Mouse (Mus musculus): ENCODE measurements at regions not wholly inside any gene's neighbourhood (a gene's known extent, or its start where the extent isn't known, plus 50 kb on each side); places are given as distances from the start of the nearest gene placed in this dataset.
"Not testable (repeated sequence)": the region's sequence is repeated elsewhere in the genome, so short reads cannot be mapped to it uniquely, and the experiment has no call there.

- no peak for TF ChIP-seq POLR2A (IDR thresholded peaks at IDR 0.05; ENCODE audit: insufficient read depth, low read depth, low read length)
- TF ChIP-seq CTCF (IDR thresholded peaks at IDR 0.05; ENCODE audit: insufficient read depth, low read depth, low read length): no peak
- Histone ChIP-seq H3K4me1 (ENCODE audit: control insufficient read depth, insufficient read depth, low read length) (no peaks in the 10 kb centered on the region), H3K4me3 (ENCODE audit: insufficient read depth, low read depth, low read length) (no peak overlapping the region), H3K27ac (ENCODE audit: insufficient read depth, low read depth, low read length) (no peak overlapping the region)
- 89% methylated on average over 5 of the region's 5 CpGs for WGBS
These were observed 233.7 kb upstream of the Lrfn2 start for GRCm38 (mm10) chr17:48698456-48698855.

- no peaks in the 10 kb centered on the region for H3K4me1 ChIP-seq (ENCODE audit: control insufficient read depth, insufficient read depth, low read length)
- TF ChIP-seq CTCF (IDR thresholded peaks at IDR 0.05; ENCODE audit: insufficient read depth, low read depth, low read length) (no peak), POLR2A (IDR thresholded peaks at IDR 0.05; ENCODE audit: insufficient read depth, low read depth, low read length) (no peak)
- WGBS: 31% methylated on average over 10 of the region's 10 CpGs
- H3K27ac ChIP-seq (ENCODE audit: insufficient read depth, low read depth, low read length): no peak overlapping the region
- no peak overlapping the region for H3K4me3 ChIP-seq (ENCODE audit: insufficient read depth, low read depth, low read length)
These were observed 231.6 kb upstream of the Lrfn2 start for GRCm38 (mm10) chr17:48700591-48700990.

GRCm38 (mm10) chr17:48720506-48720905 lies 211.7 kb upstream of the Lrfn2 start:
- no peak overlapping the region for H3K4me3 ChIP-seq (ENCODE audit: insufficient read depth, low read depth, low read length)
- peaks cover 3% of the 10 kb centered on the region; the same call in 1 of the 2 replicates for H3K4me1 ChIP-seq (ENCODE audit: control insufficient read depth, insufficient read depth, low read length)
- 87% methylated on average over 4 of the region's 4 CpGs for WGBS
- no peak overlapping the region for H3K27ac ChIP-seq (ENCODE audit: insufficient read depth, low read depth, low read length)
- no peak for TF ChIP-seq CTCF (IDR thresholded peaks at IDR 0.05; ENCODE audit: insufficient read depth, low read depth, low read length)
- TF ChIP-seq POLR2A (IDR thresholded peaks at IDR 0.05; ENCODE audit: insufficient read depth, low read depth, low read length): no peak

GRCm38 (mm10) chr17:48723286-48723685 lies 208.9 kb upstream of the Lrfn2 start:
- peaks cover 3% of the 10 kb centered on the region; the same call in 1 of the 2 replicates for H3K4me1 ChIP-seq (ENCODE audit: control insufficient read depth, insufficient read depth, low read length)
- TF ChIP-seq CTCF (IDR thresholded peaks at IDR 0.05; ENCODE audit: insufficient read depth, low read depth, low read length) (no peak), POLR2A (IDR thresholded peaks at IDR 0.05; ENCODE audit: insufficient read depth, low read depth, low read length) (no peak)

GRCm38 (mm10) chr17:48724513-48725112 lies 207.6 kb upstream of the Lrfn2 start:
- Histone ChIP-seq H3K4me3 (ENCODE audit: insufficient read depth, low read depth, low read length) (no peak overlapping the region), H3K4me1 (ENCODE audit: control insufficient read depth, insufficient read depth, low read length) (peaks cover 3% of the 10 kb centered on the region; the same call in 1 of the 2 replicates), H3K27ac (ENCODE audit: insufficient read depth, low read depth, low read length) (no peak overlapping the region)
- WGBS: 94% methylated on average over 11 of the region's 11 CpGs
- TF ChIP-seq POLR2A (IDR thresholded peaks at IDR 0.05; ENCODE audit: insufficient read depth, low read depth, low read length): no peak
- TF ChIP-seq CTCF (IDR thresholded peaks at IDR 0.05; ENCODE audit: insufficient read depth, low read depth, low read length): no peak

More at GRCm38 (mm10) chr17:48723286-48723685, 208.9 kb upstream of the Lrfn2 start:
- Histone ChIP-seq H3K4me3 (ENCODE audit: insufficient read depth, low read depth, low read length) (no peak overlapping the region), H3K27ac (ENCODE audit: insufficient read depth, low read depth, low read length) (no peak overlapping the region)
- WGBS: 74% methylated on average over 10 of the region's 10 CpGs

- 82% methylated on average over 3 of the region's 3 CpGs for WGBS
- Histone ChIP-seq H3K4me3 (ENCODE audit: insufficient read depth, low read depth, low read length) (no peak overlapping the region), H3K27ac (ENCODE audit: insufficient read depth, low read depth, low read length) (no peak overlapping the region), H3K4me1 (ENCODE audit: control insufficient read depth, insufficient read depth, low read length) (peaks cover 3% of the 10 kb centered on the region; the same call in 1 of the 2 replicates)
- no peak for TF ChIP-seq CTCF (IDR thresholded peaks at IDR 0.05; ENCODE audit: insufficient read depth, low read depth, low read length)
These were observed 205.7 kb upstream of the Lrfn2 start for GRCm38 (mm10) chr17:48726460-48726859.

- TF ChIP-seq CTCF (IDR thresholded peaks at IDR 0.05; ENCODE audit: insufficient read depth, low read depth, low read length): no peak
- TF ChIP-seq POLR2A (IDR thresholded peaks at IDR 0.05; ENCODE audit: insufficient read depth, low read depth, low read length): no peak
- H3K4me3 ChIP-seq (ENCODE audit: insufficient read depth, low read depth, low read length): no peak overlapping the region
- no peak overlapping the region for H3K27ac ChIP-seq (ENCODE audit: insufficient read depth, low read depth, low read length)
- WGBS: 78% methylated on average over 9 of the region's 9 CpGs
- H3K4me1 ChIP-seq (ENCODE audit: control insufficient read depth, insufficient read depth, low read length): no peaks in the 10 kb centered on the region
These were observed 198.4 kb upstream of the Lrfn2 start for GRCm38 (mm10) chr17:48733801-48734200.

- H3K27ac ChIP-seq (ENCODE audit: insufficient read depth, low read depth, low read length); H3K4me1 ChIP-seq (ENCODE audit: control insufficient read depth, insufficient read depth, low read length); H3K4me3 ChIP-seq (ENCODE audit: insufficient read depth, low read depth, low read length): not testable (repeated sequence)
- 53% methylated on average over 2 of the region's 2 CpGs for WGBS
These were observed 195.0 kb upstream of the Lrfn2 start for GRCm38 (mm10) chr17:48737181-48737580.

- no peak overlapping the region for H3K27ac ChIP-seq (ENCODE audit: insufficient read depth, low read depth, low read length)
- H3K4me3 ChIP-seq (ENCODE audit: insufficient read depth, low read depth, low read length): no peak overlapping the region
- TF ChIP-seq CTCF (IDR thresholded peaks at IDR 0.05; ENCODE audit: insufficient read depth, low read depth, low read length) (no peak), POLR2A (IDR thresholded peaks at IDR 0.05; ENCODE audit: insufficient read depth, low read depth, low read length) (no peak)
- 89% methylated on average over 5 of the region's 5 CpGs for WGBS
- no peaks in the 10 kb centered on the region for H3K4me1 ChIP-seq (ENCODE audit: control insufficient read depth, insufficient read depth, low read length)
These were observed 193.5 kb upstream of the Lrfn2 start for GRCm38 (mm10) chr17:48738708-48739107.
